Mouse (Mus musculus) stomach, embryonic 14.5 days (tissue): ENCODE measurements around the gene Hist1h1d. TPM values are rescaled to one million over a fixed set of nuclear protein-coding genes. Genes with fewer than 3 reads are reported as not detected.

Experiments
- ATAC-seq: fragments of 200-750 bp; cut with Nextera tagmentation; 2 replicates; pipeline ENCODE4 v1.8.0; 2017; ENCODE audit warnings: low read depth, moderate TSS enrichment; ENCODE audit not compliant: insufficient number of reproducible peaks, insufficient read depth, low FRiP score
- H3K27ac ChIP-seq: fragments of 300-500 bp; sonication (generic); 2 replicates; pipeline ENCODE4 v1.5.1; 2014; ENCODE audit warnings: mild to moderate bottlenecking, low read length, moderate library complexity, mixed read lengths
- H3K27me3 ChIP-seq: fragments of 300-500 bp; sonication (generic); 2 replicates; pipeline ENCODE4 v1.6.1; 2014; ENCODE audit warnings: low read length, control low read depth, mixed read lengths; ENCODE audit not compliant: control insufficient read depth, insufficient read depth
- H3K36me3 ChIP-seq: fragments of 300-500 bp; sonication (generic); 2 replicates; pipeline ENCODE4 v1.6.1; 2014; ENCODE audit warnings: mild to moderate bottlenecking, control low read depth, low read length, moderate library complexity, mixed read lengths; ENCODE audit not compliant: control insufficient read depth, insufficient read depth
- H3K4me1 ChIP-seq: fragments of 300-500 bp; sonication (generic); 2 replicates; pipeline ENCODE4 v1.6.1; 2014; ENCODE audit warnings: low read length, control low read depth, mixed read lengths; ENCODE audit not compliant: control insufficient read depth, insufficient read depth
- H3K4me2 ChIP-seq: fragments of 300-500 bp; sonication (generic); replicated peaks from 2 replicates; pipeline ENCODE4 v1.6.1; 2014; ENCODE audit warnings: low read depth, low read length, control low read depth
- H3K4me3 ChIP-seq: fragments of 300-500 bp; sonication (generic); 2 replicates; pipeline ENCODE4 v1.5.1; 2014; ENCODE audit warnings: low read depth, low read length, control low read depth
- H3K9ac ChIP-seq: fragments of 300-500 bp; sonication (generic); replicated peaks from 2 replicates; pipeline ENCODE4 v1.6.1; 2014; ENCODE audit warnings: low read depth, mild to moderate bottlenecking, control low read depth, low read length, moderate library complexity, mixed read lengths
- H3K9me3 ChIP-seq: fragments of 300-500 bp; sonication (generic); 2 replicates; pipeline ENCODE4 v1.6.1; 2016; ENCODE audit warnings: low read depth, low read length, control low read depth; ENCODE audit not compliant: control insufficient read depth
- WGBS: fragments of 180-500 bp; shearing (Covaris S2); extraction: QIAGEN DNeasy Blood & Tissue Kit; methylation state at CpG from one replicate; pipeline ENCODE4 v1.1.7; 2014; 5-methylcytosine and 5-hydroxymethylcytosine counted together
- polyA plus RNA-seq: library from polyadenylated mRNA; unstranded; fragments of >200 nt; fragmentation: Nextera tagmentation; extraction: Ambion mirVana; gene quantifications from 2 replicates; pipeline ENCODE4 v1.2.1, GENCODE M21; 2014

The Hist1h1d gene
- polyA plus RNA-seq, 1 experiment from 2014 or later, result 1.1 TPM

DNA sequence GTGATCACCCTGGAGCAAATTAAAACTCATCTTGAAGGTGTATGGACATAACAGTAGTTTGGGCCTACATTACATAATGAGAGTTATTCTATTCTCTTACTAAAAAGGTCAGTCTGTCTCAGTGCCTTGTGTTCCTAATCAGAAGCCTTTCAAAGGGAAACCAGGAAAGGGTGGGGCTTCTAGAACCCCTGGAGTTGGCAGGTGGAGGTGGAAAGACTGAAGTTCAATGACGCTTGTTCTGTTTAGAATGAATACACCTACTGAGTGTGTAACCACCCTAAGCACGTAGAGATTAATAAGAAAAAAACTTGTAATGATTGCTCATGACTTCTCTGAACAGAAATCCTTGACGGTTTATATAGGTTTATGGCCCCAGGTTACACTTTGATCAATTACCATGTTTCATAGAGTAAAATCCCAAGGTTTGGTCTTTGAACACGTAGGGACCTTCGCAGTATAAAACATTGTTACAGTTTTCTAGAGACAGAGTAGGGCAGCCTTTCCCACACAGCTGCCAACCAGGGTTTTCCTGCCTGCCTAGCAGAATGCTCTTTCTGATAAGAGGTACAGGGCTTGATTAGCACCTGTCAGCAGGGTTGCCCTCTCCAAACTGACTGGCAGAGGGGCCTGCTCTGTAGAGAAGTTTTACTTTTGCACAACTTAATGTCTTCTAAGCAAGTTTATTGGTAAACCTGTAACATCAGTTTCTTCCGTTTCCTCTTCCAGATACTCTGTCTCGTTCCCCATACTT, 42.7 kb downstream of the Hist1h1d start:
- no peaks in the 10 kb centered on the region for H3K27me3 ChIP-seq
- WGBS, result 81% methylated on average over 7 of the region's 7 CpGs
- ATAC-seq, result no peak
- no peak overlapping the region for H3K9ac ChIP-seq
- H3K27ac ChIP-seq, result no peak overlapping the region
- no peak overlapping the region for H3K4me3 ChIP-seq
- no peak overlapping the region for H3K4me2 ChIP-seq
- no peaks in the 10 kb centered on the region for H3K36me3 ChIP-seq
- no peaks in the 10 kb centered on the region for H3K4me1 ChIP-seq
- no peaks in the 10 kb centered on the region for H3K9me3 ChIP-seq

DNA sequence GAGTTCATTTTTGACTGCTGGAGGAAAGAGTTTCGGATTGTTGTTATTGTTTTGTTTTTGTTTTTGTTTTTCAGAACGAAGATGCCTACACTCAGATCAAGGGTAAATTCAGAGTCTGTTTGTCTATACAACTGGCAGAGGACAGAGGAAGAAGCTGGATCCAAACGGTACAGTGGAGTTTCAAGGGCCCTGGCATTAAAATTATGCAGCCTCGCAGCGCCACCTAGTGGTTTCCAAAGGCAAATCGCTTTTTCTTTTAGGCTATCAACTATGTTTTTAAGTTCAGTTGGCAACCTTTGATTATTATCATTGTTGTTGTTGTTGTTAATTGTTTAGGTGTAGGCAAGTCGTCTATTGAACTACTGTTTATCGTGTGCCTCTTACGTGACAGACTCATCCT, 44.9 kb downstream of the Hist1h1d start:
- H3K4me2 ChIP-seq, result no peak overlapping the region
- no peaks in the 10 kb centered on the region for H3K27me3 ChIP-seq
- H3K9me3 ChIP-seq, result no peaks in the 10 kb centered on the region
- H3K4me1 ChIP-seq, result no peaks in the 10 kb centered on the region
- 7% methylated on average over 9 of the region's 9 CpGs for WGBS
- H3K4me3 ChIP-seq, result no peak overlapping the region
- ATAC-seq, result no peak
- no peak overlapping the region for H3K9ac ChIP-seq
- H3K36me3 ChIP-seq, result no peaks in the 10 kb centered on the region
- H3K27ac ChIP-seq, result no peak overlapping the region

DNA sequence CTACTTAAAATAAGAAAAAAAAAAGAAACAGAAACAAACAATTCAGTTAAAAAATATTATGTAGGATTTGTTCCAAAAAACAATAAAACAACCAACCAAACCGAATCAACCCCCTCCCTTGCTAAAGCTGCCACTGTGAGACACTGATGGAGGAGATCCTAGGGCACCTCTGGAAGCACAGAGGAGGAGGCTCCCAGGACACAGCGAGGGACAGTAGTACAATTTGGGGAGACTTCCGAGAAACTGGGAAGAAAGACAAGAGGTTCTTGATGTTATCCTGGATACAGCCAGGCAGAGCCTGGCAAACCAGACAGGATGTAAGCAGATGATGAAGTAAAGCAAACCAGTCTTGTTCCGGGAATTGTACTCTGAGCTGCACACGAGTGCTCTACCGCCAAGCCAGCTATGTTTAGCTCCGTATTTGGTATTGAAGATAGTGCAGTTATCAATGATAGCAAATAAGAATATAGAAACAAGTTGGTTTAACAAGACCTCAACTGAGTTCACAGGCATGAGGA, 50.2 kb downstream of the Hist1h1d start:
- 73% methylated on average over 7 of the region's 7 CpGs for WGBS
- Histone ChIP-seq H3K4me2 (no peak overlapping the region), H3K9ac (no peak overlapping the region), H3K4me1 (no peaks in the 10 kb centered on the region), H3K27ac (no peak overlapping the region), H3K4me3 (no peak overlapping the region), H3K9me3 (no peaks in the 10 kb centered on the region), H3K27me3 (no peaks in the 10 kb centered on the region), H3K36me3 (no peaks in the 10 kb centered on the region)
- ATAC-seq, result no peak

DNA sequence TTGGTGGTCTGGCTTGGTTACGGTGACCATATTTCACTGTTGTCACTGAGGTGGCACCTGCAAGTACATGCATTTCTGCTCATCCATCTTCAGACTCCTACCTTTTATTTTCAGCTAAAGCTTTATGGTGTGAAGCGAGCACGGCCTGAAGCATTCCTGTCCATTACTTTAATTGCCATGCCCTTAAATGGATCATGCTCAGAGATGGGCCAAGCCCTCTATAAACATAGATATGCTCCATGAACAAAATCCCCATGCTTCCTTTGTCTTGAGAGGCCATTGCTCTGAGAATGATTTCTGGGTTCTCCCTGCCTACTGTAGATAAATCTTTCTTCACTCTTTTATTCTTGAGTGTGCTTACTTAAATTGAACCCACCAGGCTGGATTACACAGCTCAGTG, 51.4 kb downstream of the Hist1h1d start:
- no peaks in the 10 kb centered on the region for H3K27me3 ChIP-seq
- no peak for ATAC-seq
- no peak overlapping the region for H3K4me2 ChIP-seq
- no peaks in the 10 kb centered on the region for H3K9me3 ChIP-seq
- no peak overlapping the region for H3K27ac ChIP-seq
- H3K36me3 ChIP-seq, result no peaks in the 10 kb centered on the region
- H3K4me3 ChIP-seq, result no peak overlapping the region
- H3K9ac ChIP-seq, result no peak overlapping the region
- no peaks in the 10 kb centered on the region for H3K4me1 ChIP-seq
- 76% methylated on average over 3 of the region's 3 CpGs for WGBS

DNA sequence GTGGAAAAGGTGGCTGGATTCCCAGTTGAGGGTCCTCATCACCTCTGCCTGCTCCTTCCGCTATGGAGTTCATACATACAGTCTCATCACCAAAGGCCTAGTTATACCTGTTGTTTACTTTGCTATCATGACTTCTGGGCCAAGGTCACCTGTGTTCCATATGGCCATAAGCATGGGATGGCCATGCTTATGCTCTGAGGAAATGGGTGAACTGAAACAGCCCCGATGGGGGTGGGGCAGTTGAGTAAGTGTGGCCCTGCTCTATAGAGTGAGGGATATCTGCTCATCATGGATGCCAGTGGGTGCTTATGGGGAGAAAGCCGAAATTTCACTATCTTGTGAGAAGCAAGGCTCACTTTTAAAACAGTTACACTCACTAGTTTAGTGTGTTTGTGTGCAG, 52.0 kb downstream of the Hist1h1d start:
- H3K36me3 ChIP-seq, result no peaks in the 10 kb centered on the region
- H3K9ac ChIP-seq, result no peak overlapping the region
- H3K4me2 ChIP-seq, result no peak overlapping the region
- H3K27me3 ChIP-seq, result no peaks in the 10 kb centered on the region
- H3K9me3 ChIP-seq, result no peaks in the 10 kb centered on the region
- no peak overlapping the region for H3K27ac ChIP-seq
- no peak for ATAC-seq
- H3K4me1 ChIP-seq, result no peaks in the 10 kb centered on the region
- 95% methylated on average over 3 of the region's 3 CpGs for WGBS
- H3K4me3 ChIP-seq, result no peak overlapping the region

DNA sequence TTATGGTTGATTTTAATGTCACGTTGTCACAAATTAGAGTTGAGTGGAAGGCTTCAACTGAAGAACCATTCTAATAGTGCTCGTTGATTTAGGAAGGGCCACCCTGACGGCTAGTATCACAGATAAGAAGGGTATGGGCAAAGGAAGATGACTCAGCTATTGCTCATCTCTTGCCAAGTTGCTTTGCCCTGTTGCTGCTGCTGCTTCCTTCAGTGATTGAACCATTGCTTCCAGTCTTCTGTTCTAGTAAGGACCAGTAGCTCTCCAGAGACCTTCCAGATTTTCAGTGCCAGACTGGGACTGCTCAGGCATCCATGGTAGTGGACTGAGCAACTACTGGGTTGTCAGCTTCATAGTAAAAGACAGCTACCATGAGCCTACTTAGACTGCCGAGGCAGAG, 56.1 kb downstream of the Hist1h1d start:
- no peak overlapping the region for H3K27ac ChIP-seq
- no peaks in the 10 kb centered on the region for H3K9me3 ChIP-seq
- H3K27me3 ChIP-seq, result no peaks in the 10 kb centered on the region
- no peaks in the 10 kb centered on the region for H3K4me1 ChIP-seq
- H3K4me2 ChIP-seq, result no peak overlapping the region
- no peak overlapping the region for H3K9ac ChIP-seq
- no peaks in the 10 kb centered on the region for H3K36me3 ChIP-seq
- H3K4me3 ChIP-seq, result no peak overlapping the region
- 84% methylated on average over 4 of the region's 4 CpGs for WGBS
- ATAC-seq, result no peak

DNA sequence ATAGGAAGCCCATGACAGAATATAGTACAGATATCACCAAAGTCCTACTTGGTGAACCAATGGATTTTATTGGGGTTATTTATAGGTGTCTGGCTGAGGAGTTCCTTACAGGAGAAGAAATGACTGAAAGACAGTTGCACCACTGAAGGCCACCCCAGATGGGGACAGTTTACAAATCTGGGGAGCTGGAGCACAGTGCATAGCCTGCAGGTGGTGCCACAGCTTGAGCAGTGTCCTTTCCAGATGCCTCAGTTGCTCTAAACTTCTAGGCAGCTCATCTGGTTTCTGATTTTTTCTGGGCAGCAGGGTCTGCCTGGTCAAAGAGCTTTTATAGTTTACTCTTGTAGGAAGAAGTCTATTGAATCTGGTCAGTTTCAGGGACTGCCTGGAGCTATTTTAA, 56.8 kb downstream of the Hist1h1d start:
- Histone ChIP-seq H3K27ac (no peak overlapping the region), H3K27me3 (no peaks in the 10 kb centered on the region), H3K36me3 (no peaks in the 10 kb centered on the region), H3K9me3 (no peaks in the 10 kb centered on the region), H3K4me2 (no peak overlapping the region), H3K4me1 (no peaks in the 10 kb centered on the region), H3K4me3 (no peak overlapping the region), H3K9ac (no peak overlapping the region)
- no peak for ATAC-seq
